Mouse (Mus musculus) limb, embryonic 15.5 days (tissue): ENCODE data around the gene Il10ra. TPM values are rescaled to one million over a fixed set of nuclear protein-coding genes. Genes with fewer than 3 reads are reported as not detected.

ENCODE experiments used
- ATAC-seq: fragments of 200-750 bp; cut with Nextera tagmentation; 2 replicates; pipeline ENCODE4 v1.8.0; 2017; ENCODE audit warnings: low read depth, moderate TSS enrichment; ENCODE audit not compliant: insufficient number of reproducible peaks, low FRiP score, low TSS enrichment
- H3K27ac ChIP-seq: fragments of 300-500 bp; sonication (generic); 2 replicates; pipeline ENCODE4 v1.5.1; 2015; ENCODE audit warnings: moderate library complexity, mild to moderate bottlenecking, inconsistent platforms
- H3K27me3 ChIP-seq: fragments of 300-500 bp; sonication (generic); 2 replicates; pipeline ENCODE4 v1.6.1; 2015; ENCODE audit warnings: inconsistent platforms
- H3K36me3 ChIP-seq: fragments of 300-500 bp; sonication (generic); 2 replicates; pipeline ENCODE4 v1.6.1; 2015; ENCODE audit warnings: inconsistent platforms
- H3K4me1 ChIP-seq: fragments of 300-500 bp; sonication (generic); 2 replicates; pipeline ENCODE4 v1.6.1; 2015; ENCODE audit warnings: inconsistent platforms
- H3K4me2 ChIP-seq: fragments of 300-500 bp; sonication (generic); 2 replicates; pipeline ENCODE4 v1.6.1; 2015; ENCODE audit warnings: mild to moderate bottlenecking, inconsistent platforms
- H3K4me3 ChIP-seq: fragments of 300-500 bp; sonication (generic); 2 replicates; pipeline ENCODE4 v1.5.1; 2015; ENCODE audit warnings: mild to moderate bottlenecking, inconsistent platforms
- H3K9ac ChIP-seq: fragments of 300-500 bp; sonication (generic); 2 replicates; pipeline ENCODE4 v1.6.1; 2015; ENCODE audit warnings: inconsistent platforms
- H3K9me3 ChIP-seq: fragments of 300-500 bp; sonication (generic); 2 replicates; pipeline ENCODE4 v1.6.1; 2016; ENCODE audit warnings: inconsistent platforms
- WGBS: fragments of 180-500 bp; shearing (Covaris S2); methylation state at CpG from one replicate; pipeline ENCODE4 v1.1.7; 2015; 5-methylcytosine and 5-hydroxymethylcytosine counted together
- polyA plus RNA-seq: library from polyadenylated mRNA; unstranded; fragments of >200 nt; fragmentation: Nextera tagmentation; extraction: Ambion mirVana; gene quantifications from 2 replicates; pipeline ENCODE4 v1.2.1, GENCODE M21; 2015

Il10ra gene
- polyA plus RNA-seq, 1 experiment from 2014 or later: 1.4 TPM

GRCm38 (mm10) chr9:45255431-45255830 is 13.5 kb downstream of the Il10ra start:
- Histone ChIP-seq H3K27ac (no peak overlapping the region), H3K9me3 (no peaks in the 10 kb centered on the region), H3K36me3 (no peaks in the 10 kb centered on the region), H3K4me2 (no peak overlapping the region), H3K27me3 (no peaks in the 10 kb centered on the region), H3K4me3 (no peak overlapping the region), H3K9ac (no peak overlapping the region), H3K4me1 (no peaks in the 10 kb centered on the region)
- WGBS: 87% methylated on average over 4 of the region's 4 CpGs
- no peak for ATAC-seq

- no peaks in the 10 kb centered on the region for H3K9me3 ChIP-seq
- H3K4me3 ChIP-seq: no peak overlapping the region
- H3K27ac ChIP-seq: no peak overlapping the region
- no peak for ATAC-seq
- H3K4me1 ChIP-seq: no peaks in the 10 kb centered on the region
- no peak overlapping the region for H3K4me2 ChIP-seq
- no peaks in the 10 kb centered on the region for H3K27me3 ChIP-seq
- H3K36me3 ChIP-seq: no peaks in the 10 kb centered on the region
- whole genome bisulfite sequencing: 51% methylated on average over 4 of the region's 4 CpGs
- no peak overlapping the region for H3K9ac ChIP-seq
These were observed 14.3 kb downstream of the Il10ra start for GRCm38 (mm10) chr9:45254605-45255004.

DNA sequence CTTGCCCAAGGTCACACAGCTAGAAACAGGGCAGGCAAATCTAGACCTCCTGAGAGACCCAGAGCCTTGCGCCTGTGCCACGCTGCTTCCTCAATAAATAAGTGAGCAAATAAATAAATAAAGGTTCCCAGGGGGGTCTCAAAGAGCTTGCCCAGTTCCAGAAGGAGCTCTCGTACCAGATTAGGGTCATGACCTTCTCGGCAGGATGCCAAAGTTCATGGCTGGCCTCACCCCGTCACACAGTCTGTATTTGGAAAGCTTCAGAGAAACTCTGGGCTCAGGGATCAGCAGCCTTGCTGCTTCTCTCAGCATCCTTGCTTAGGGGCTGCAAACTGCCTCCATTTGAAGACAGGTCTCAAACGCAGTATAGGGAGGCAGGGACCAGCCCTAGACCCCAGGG is 14.9 kb downstream of the Il10ra start:
- no peak overlapping the region for H3K4me2 ChIP-seq
- no peak overlapping the region for H3K27ac ChIP-seq
- H3K9me3 ChIP-seq: no peaks in the 10 kb centered on the region
- no peak for ATAC-seq
- no peak overlapping the region for H3K9ac ChIP-seq
- no peak overlapping the region for H3K4me3 ChIP-seq
- 47% methylated on average over 6 of the region's 6 CpGs for WGBS
- no peaks in the 10 kb centered on the region for H3K36me3 ChIP-seq
- H3K4me1 ChIP-seq: no peaks in the 10 kb centered on the region
- H3K27me3 ChIP-seq: no peaks in the 10 kb centered on the region

DNA sequence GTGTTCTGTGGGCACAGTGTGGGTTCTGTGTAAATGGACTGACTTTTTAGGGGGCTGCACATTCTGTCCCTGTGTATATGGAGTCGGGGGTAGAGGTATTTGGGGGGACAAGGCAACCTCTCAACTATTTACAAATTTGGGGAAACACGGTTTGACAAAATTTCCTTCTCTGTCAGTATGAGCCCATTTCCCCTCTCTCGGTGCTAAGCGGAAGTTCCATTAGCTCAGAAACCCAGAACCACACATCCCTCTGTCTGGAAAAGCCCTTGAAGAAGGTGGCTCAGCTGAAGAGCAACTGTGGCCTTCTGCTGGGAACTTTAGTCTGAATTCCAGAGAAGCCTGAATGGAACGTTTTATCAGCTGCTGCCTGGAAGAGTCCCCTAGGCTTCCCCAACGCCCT is 16.6 kb downstream of the Il10ra start:
- H3K27me3 ChIP-seq: no peaks in the 10 kb centered on the region
- no peaks in the 10 kb centered on the region for H3K36me3 ChIP-seq
- H3K9me3 ChIP-seq: no peaks in the 10 kb centered on the region
- 71% methylated on average over 6 of the region's 6 CpGs for WGBS
- H3K27ac ChIP-seq: no peak overlapping the region
- H3K4me3 ChIP-seq: no peak overlapping the region
- no peak for ATAC-seq
- H3K4me1 ChIP-seq: no peaks in the 10 kb centered on the region
- H3K4me2 ChIP-seq: no peak overlapping the region
- H3K9ac ChIP-seq: no peak overlapping the region

GRCm38 (mm10) chr9:45251990-45252389 is 17.0 kb downstream of the Il10ra start:
- ATAC-seq: no peak
- Histone ChIP-seq H3K9ac (no peak overlapping the region), H3K36me3 (no peaks in the 10 kb centered on the region), H3K4me3 (no peak overlapping the region), H3K9me3 (no peaks in the 10 kb centered on the region), H3K27ac (no peak overlapping the region), H3K4me1 (no peaks in the 10 kb centered on the region), H3K4me2 (no peak overlapping the region), H3K27me3 (no peaks in the 10 kb centered on the region)
- WGBS: 51% methylated on average over 4 of the region's 4 CpGs

DNA sequence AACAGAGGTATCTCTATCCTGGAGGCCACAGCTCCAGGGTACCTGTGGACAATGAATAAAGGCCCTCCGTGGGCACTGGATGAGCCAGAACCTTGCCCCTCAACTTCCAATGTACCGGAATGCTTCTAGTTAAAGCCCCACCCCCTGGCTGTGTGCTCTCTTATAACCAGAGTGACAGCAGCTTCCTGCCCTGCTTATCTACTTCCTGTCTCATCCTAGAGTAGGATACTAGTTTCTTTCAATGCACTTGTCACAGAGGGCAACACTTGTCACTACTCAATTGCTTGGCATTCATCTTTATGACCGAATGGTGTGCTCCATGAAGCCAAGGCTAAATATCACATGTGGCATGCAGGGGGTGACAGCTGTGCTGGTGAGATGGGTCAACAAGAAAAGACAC is 17.7 kb downstream of the Il10ra start:
- no peaks in the 10 kb centered on the region for H3K36me3 ChIP-seq
- ATAC-seq: no peak

DNA sequence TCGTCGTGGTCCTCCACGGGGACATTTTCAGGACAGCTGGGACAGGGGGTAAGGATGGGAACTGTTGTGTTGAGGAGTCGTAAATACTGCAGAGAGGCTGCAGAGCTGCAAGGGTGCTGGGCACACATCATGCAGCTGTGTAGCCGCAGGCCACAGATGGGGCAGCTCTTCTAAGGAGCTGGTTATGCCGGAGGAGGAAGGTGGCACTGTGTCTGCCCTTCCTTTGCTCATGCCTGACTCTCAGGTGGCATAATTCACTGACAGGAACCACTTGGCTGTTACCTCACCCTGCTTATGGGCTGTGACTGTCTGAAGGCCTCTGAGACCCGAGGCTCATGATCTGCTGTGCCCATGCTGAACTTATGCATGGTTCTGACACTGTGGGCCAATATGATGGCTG is 18.6 kb downstream of the Il10ra start:
- H3K27ac ChIP-seq: no peak overlapping the region
- H3K4me2 ChIP-seq: no peak overlapping the region
- H3K4me1 ChIP-seq: no peaks in the 10 kb centered on the region
- H3K4me3 ChIP-seq: no peak overlapping the region
- WGBS: 77% methylated on average over 7 of the region's 7 CpGs
- ATAC-seq: no peak
- no peaks in the 10 kb centered on the region for H3K36me3 ChIP-seq
- H3K9me3 ChIP-seq: no peaks in the 10 kb centered on the region
- no peak overlapping the region for H3K9ac ChIP-seq
- H3K27me3 ChIP-seq: no peaks in the 10 kb centered on the region

More for the DNA sequence above, 17.7 kb downstream of the Il10ra start:
- WGBS: 67% methylated on average over 3 of the region's 3 CpGs
- Histone ChIP-seq H3K9me3 (no peaks in the 10 kb centered on the region), H3K4me3 (no peak overlapping the region), H3K27me3 (no peaks in the 10 kb centered on the region), H3K27ac (no peak overlapping the region), H3K9ac (no peak overlapping the region), H3K4me1 (no peaks in the 10 kb centered on the region), H3K4me2 (no peak overlapping the region)

DNA sequence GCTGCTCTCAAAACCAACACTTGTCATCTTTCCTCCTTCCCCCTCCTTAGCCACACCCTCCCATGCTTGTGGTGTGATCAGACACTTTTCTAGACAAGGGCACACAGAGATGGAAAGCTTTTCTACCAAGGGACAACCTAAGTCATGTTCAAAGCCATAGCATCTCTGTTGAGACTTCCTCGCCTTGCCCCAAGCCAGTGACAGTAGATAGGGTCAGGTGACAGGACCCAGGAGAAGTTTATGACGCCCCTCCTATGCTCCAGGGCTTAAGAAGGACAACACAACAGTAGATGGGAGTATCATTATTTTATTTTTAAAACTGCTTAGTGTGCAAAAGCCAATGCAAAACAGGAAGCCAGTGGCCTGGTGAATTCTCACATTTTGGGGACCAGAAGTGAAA is 21.4 kb downstream of the Il10ra start:
- no peak for ATAC-seq
- no peaks in the 10 kb centered on the region for H3K36me3 ChIP-seq
- no peaks in the 10 kb centered on the region for H3K9me3 ChIP-seq
- H3K4me2 ChIP-seq: no peak overlapping the region
- no peaks in the 10 kb centered on the region for H3K4me1 ChIP-seq
- no peak overlapping the region for H3K4me3 ChIP-seq
- H3K27ac ChIP-seq: no peak overlapping the region
- H3K9ac ChIP-seq: no peak overlapping the region
- 73% methylated on average over 2 of the region's 2 CpGs for WGBS
- H3K27me3 ChIP-seq: no peaks in the 10 kb centered on the region

DNA sequence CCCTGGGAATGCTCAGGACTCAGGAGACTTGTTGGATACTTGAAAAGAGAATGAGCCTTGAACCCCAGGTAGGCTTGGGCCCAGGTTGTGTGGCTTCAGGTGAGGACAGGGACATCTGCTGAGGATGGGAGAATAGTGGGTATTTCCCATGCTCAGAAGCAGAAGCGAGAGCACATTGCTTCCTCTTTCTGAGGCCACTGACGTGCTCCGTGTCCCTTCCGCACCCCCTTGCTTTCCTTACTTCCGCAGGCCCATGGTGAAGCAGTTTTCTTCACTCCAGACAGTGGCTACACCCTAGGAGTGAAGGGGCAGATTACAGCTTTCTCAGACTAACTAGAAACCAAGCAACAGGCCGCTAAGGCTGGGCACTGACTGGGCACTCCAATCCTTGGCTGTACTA is 22.9 kb downstream of the Il10ra start:
- no peaks in the 10 kb centered on the region for H3K4me1 ChIP-seq
- 88% methylated on average over 6 of the region's 6 CpGs for WGBS
- no peaks in the 10 kb centered on the region for H3K27me3 ChIP-seq
- no peak overlapping the region for H3K4me2 ChIP-seq
- no peak overlapping the region for H3K4me3 ChIP-seq
- H3K9me3 ChIP-seq: no peaks in the 10 kb centered on the region
- no peak overlapping the region for H3K9ac ChIP-seq
- ATAC-seq: no peak
- no peaks in the 10 kb centered on the region for H3K36me3 ChIP-seq
- H3K27ac ChIP-seq: no peak overlapping the region

DNA sequence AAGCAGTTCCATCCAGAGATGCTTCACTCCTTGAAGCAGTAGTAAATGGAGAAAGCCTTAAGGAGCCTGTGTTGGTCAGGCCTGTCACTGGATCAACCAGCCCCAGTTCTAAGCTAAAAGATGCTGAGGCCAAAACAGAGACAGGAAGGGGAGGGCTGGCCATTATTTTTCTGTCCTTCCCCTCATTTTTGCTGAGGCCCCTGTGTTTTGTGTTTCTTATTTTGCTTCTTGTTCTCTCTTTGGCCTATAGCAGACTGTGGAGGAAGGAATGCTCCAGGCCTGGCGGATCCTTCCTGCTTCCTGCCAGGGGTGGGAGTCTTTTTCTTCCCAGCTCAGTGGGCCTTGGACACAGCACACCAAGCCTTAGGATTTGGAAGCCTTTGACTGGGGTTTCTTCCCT is 23.5 kb downstream of the Il10ra start:
- Histone ChIP-seq H3K4me2 (no peak overlapping the region), H3K4me3 (no peak overlapping the region), H3K4me1 (no peaks in the 10 kb centered on the region), H3K27ac (no peak overlapping the region), H3K36me3 (no peaks in the 10 kb centered on the region), H3K27me3 (no peaks in the 10 kb centered on the region), H3K9ac (no peak overlapping the region), H3K9me3 (no peaks in the 10 kb centered on the region)
- no peak for ATAC-seq
- 92% methylated on average over 1 of the region's 1 CpGs for WGBS

- H3K27me3 ChIP-seq: no peaks in the 10 kb centered on the region
- H3K4me1 ChIP-seq: no peaks in the 10 kb centered on the region
- H3K9ac ChIP-seq: no peak overlapping the region
- WGBS: 71% methylated on average over 5 of the region's 5 CpGs
- H3K9me3 ChIP-seq: no peaks in the 10 kb centered on the region
- no peak overlapping the region for H3K4me3 ChIP-seq
- no peak overlapping the region for H3K4me2 ChIP-seq
- no peaks in the 10 kb centered on the region for H3K36me3 ChIP-seq
- no peak overlapping the region for H3K27ac ChIP-seq
- no peak for ATAC-seq
These were observed 27.6 kb downstream of the Il10ra start for GRCm38 (mm10) chr9:45241397-45241796.

GRCm38 (mm10) chr9:45236744-45237143 is 32.2 kb downstream of the Il10ra start:
- H3K4me1 ChIP-seq: no peaks in the 10 kb centered on the region
- no peak overlapping the region for H3K9ac ChIP-seq
- no peaks in the 10 kb centered on the region for H3K9me3 ChIP-seq
- no peak overlapping the region for H3K4me2 ChIP-seq
- H3K27ac ChIP-seq: no peak overlapping the region
- no peaks in the 10 kb centered on the region for H3K36me3 ChIP-seq
- no peak for ATAC-seq
- 44% methylated on average over 7 of the region's 7 CpGs for WGBS
- H3K4me3 ChIP-seq: no peak overlapping the region
- H3K27me3 ChIP-seq: no peaks in the 10 kb centered on the region

- Histone ChIP-seq H3K27me3 (no peaks in the 10 kb centered on the region), H3K9ac (no peak overlapping the region), H3K9me3 (no peaks in the 10 kb centered on the region), H3K27ac (no peak overlapping the region), H3K36me3 (no peaks in the 10 kb centered on the region), H3K4me3 (no peak overlapping the region), H3K4me2 (no peak overlapping the region), H3K4me1 (no peaks in the 10 kb centered on the region)
- no peak for ATAC-seq
- WGBS: 72% methylated on average over 6 of the region's 6 CpGs
These were observed 33.2 kb downstream of the Il10ra start for GRCm38 (mm10) chr9:45235668-45236227.
